Mouse (Mus musculus) erythroblast, embryonic 14.5 days (primary cell): Measurements from ENCODE around the gene Vps72.

Experiments
- GATA1 ChIP-seq: IDR thresholded peaks from 2 replicates; pipeline ENCODE4 v1.6.1; 2012; ENCODE audit warnings: low read length, inconsistent platforms, mixed read lengths
- TAL1 ChIP-seq: IDR thresholded peaks from 3 replicates; pipeline ENCODE4 v1.6.1; 2012; ENCODE audit warnings: low read length, inconsistent platforms, mixed read lengths

- TF ChIP-seq TAL1 (no peak), GATA1 (no peak)
Measured at GRCm38 (mm10) chr3:95066570-95066969, 44.3 kb upstream of the Vps72 start.
